Mouse (Mus musculus) spleen, postnatal 36 days (tissue): ENCODE measurements around the gene Phf13.

ENCODE experiments used
- DNase-seq, 2 experiments: peaks; one replicate each; pipeline ENCODE4 v3.0.0; 2022; ENCODE audit warnings: low spot score in 2 of 2, mixed read lengths in 1 of 2

Phf13 gene

DNA sequence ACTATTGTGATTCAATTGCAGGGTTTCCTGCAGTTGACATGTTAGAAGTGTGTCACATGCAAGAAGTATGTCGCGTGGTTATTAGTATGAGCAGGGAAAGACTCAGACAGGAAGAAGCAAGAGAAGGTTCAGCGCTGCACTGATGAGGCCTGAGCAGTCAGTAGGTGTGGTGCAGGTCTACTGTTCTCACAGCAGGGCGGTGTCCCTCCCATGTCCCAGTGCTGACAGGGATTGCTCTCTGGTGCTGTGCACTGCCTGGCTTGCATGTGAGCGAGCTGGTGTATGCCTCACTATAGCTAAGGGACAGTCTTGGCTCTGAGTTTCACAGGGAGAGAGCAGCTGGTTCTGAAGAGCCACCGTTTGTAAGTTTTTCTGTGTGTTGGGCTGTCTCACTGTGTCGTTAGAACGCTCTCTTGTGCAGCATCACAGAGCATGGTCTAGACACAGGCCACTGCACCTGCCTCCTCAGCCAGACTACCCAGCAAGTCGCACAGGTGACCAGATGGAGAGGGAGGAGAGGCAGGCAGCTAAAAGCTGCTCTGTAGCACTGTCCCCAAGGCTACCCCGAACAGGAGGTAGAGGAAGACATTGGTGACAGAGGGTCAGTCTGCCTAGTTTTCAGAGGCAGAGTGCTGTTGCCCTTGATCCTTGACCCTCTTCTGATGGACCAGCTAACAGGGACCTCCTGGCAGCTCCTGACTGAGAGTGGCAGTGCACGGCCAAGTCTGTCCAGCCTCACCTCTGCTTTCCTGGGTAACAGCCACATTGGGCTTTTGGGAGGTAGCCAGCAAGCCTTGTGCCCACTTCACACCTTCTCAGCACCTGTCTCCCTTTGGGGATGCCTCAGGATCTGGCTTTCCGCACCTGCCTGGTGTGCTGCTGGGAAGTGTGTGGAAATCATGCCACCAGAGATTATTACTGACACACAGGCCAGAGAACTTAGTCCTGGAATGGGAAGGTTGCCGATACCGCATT lies 47.3 kb downstream of the Phf13 start:
- no peak for DNase-seq

DNA sequence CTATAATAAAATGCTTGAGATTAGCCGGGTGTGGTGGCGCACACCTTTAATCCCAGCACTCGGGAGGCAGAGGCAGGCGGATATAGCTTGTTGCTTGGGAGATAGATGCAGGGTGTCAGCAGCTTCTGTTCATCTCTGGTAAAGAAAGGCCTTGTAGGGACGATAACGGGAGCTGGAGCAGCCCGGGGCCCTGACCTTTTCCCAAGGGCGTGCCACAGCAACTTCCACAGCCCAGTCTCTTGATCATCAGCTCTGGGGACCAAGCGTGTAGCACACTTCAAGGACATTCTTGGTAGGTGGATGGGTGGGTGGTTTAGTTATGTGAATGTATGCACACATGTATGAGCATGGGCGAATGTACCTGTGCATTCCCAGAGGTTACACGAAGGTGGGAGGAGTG lies 49.8 kb downstream of the Phf13 start:
- no peak for DNase-seq
